Mouse (Mus musculus): ENCODE data around the gene Catip.

DNA sequence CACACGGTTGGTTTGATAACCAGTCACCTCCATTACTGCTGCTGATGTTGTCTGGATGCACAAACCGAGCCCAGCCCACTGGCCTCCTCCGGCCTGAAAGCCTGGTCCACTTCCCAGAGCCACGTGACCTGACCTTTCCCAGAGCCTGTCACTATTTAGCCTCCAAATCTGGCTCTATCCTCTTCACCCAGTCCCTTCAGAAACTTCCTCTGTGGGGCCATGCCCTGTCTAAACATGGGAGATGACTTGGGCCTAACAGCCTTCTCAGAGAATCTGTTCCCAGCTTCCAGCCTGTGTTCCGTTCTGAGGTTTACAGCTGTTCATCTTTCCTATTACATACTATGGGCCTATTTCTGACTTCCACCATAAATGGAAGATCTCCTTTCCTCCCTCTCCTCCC lies 1.5 kb downstream of the Catip start:
- TF ChIP-seq CTCF (IDR thresholded peaks at IDR 0.05; ENCODE audit: insufficient read depth, low read length) (no peak), POLR2A (IDR thresholded peaks at IDR 0.05; ENCODE audit: borderline replicate concordance, extremely low read depth, low read depth, low read length) (no peak)

Data from lung, adult 2 months (tissue).